Mouse (Mus musculus) hindbrain, embryonic 16.5 days (tissue): ENCODE results near the gene Ctrc. TPM values are rescaled to one million over a fixed set of nuclear protein-coding genes. Genes with fewer than 3 reads are reported as not detected.

Experiments used
- ATAC-seq: fragments of 200-750 bp; cut with Nextera tagmentation; 2 replicates; pipeline ENCODE4 v1.8.0; 2017; ENCODE audit warnings: moderate TSS enrichment, moderate library complexity
- H3K27ac ChIP-seq: fragments of 300-500 bp; sonication (generic); 2 replicates; pipeline ENCODE4 v1.5.1; 2014; ENCODE audit warnings: low read depth, mild to moderate bottlenecking, control low read depth, low read length, moderate library complexity
- H3K27me3 ChIP-seq: fragments of 300-500 bp; sonication (generic); replicated peaks from 2 replicates; pipeline ENCODE4 v1.6.1; 2014; ENCODE audit warnings: low read length; ENCODE audit not compliant: control insufficient read depth, insufficient read depth
- H3K36me3 ChIP-seq: fragments of 300-500 bp; sonication (generic); 2 replicates; pipeline ENCODE4 v1.6.1; 2014; ENCODE audit warnings: mild to moderate bottlenecking, low read length, moderate library complexity, mixed read lengths; ENCODE audit not compliant: control insufficient read depth, insufficient read depth
- H3K4me1 ChIP-seq: fragments of 300-500 bp; sonication (generic); 2 replicates; pipeline ENCODE4 v1.6.1; 2014; ENCODE audit warnings: low read depth, low read length; ENCODE audit not compliant: control insufficient read depth, insufficient read depth
- H3K4me2 ChIP-seq: fragments of 300-500 bp; sonication (generic); 2 replicates; pipeline ENCODE4 v1.6.1; 2014; ENCODE audit warnings: mild to moderate bottlenecking, low read length, control low read depth, moderate library complexity
- H3K4me3 ChIP-seq: fragments of 300-500 bp; sonication (generic); 2 replicates; pipeline ENCODE4 v1.5.1; 2014; ENCODE audit warnings: mild to moderate bottlenecking, low read length, control low read depth, moderate library complexity
- H3K9ac ChIP-seq: fragments of 300-500 bp; sonication (generic); 2 replicates; pipeline ENCODE4 v1.6.1; 2014; ENCODE audit warnings: low read depth, mild to moderate bottlenecking, control low read depth, low read length, moderate library complexity
- H3K9me3 ChIP-seq: fragments of 300-500 bp; sonication (generic); 2 replicates; pipeline ENCODE4 v1.6.1; 2014; ENCODE audit warnings: mild to moderate bottlenecking, low read length, moderate library complexity; ENCODE audit not compliant: control insufficient read depth
- WGBS: fragments of 180-500 bp; shearing (Covaris S2); extraction: QIAGEN DNeasy Blood & Tissue Kit; methylation state at CpG from one replicate; pipeline ENCODE4 v1.1.7; 2014; 5-methylcytosine and 5-hydroxymethylcytosine counted together
- polyA plus RNA-seq: library from polyadenylated mRNA; unstranded; fragments of >200 nt; fragmentation: Nextera tagmentation; extraction: Ambion mirVana; gene quantifications from 2 replicates; pipeline ENCODE4 v1.2.1, GENCODE M21; 2015

Ctrc gene
- polyA plus RNA-seq, 1 experiment from 2014 or later, result not detected

DNA sequence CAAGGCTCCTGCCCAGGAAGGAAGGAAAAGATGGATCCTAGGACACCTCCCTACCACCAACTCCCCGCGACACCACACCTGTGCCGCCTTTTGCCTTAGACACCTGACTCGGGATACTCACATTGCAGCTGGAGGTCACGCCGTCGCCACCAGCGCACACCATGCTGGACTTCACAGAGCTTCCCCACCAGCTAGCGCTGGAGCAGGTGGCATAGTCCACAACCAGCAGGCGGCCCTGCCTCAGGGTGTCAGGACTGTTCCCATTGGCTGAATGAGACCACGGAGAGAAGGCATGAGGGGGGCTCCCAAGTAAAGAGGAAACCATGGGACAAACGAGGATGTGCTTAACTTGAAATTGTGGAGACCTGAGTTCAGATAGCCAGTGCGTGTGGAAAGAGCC is 27.3 kb downstream of the Ctrc start:
- Histone ChIP-seq H3K9ac (no peak overlapping the region), H3K36me3 (peaks cover 3% of the 10 kb centered on the region; the same call in 1 of the 2 replicates), H3K4me3 (no peak overlapping the region), H3K9me3 (no peaks in the 10 kb centered on the region), H3K27ac (no peak overlapping the region), H3K4me1 (no peaks in the 10 kb centered on the region), H3K27me3 (no peaks in the 10 kb centered on the region), H3K4me2 (no peak overlapping the region)
- ATAC-seq, result no peak
- 91% methylated on average over 13 of the region's 13 CpGs for WGBS

DNA sequence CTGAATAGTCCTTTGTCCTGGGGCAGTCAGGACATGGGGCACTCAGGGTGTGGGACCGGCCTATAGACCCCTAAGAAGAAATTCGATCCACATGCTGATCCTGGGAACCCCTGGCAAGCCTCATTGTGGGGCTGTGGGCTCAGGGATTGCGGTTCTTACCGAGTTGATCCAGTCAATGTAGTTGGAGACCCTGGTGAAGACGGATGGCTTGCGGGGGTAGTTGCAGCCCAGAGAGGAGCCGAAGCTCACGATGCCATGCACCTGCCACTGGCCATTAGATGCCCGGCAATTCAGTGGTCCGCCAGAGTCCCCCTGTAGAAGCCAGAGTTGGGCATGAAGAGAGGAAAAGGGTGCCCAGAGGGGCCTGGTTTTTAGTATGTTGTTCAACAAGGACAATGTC is 28.5 kb downstream of the Ctrc start:
- H3K36me3 ChIP-seq, result peaks cover 12% of the 10 kb centered on the region
- H3K27ac ChIP-seq, result no peak overlapping the region
- H3K4me1 ChIP-seq, result no peaks in the 10 kb centered on the region
- no peak overlapping the region for H3K4me3 ChIP-seq
- no peaks in the 10 kb centered on the region for H3K27me3 ChIP-seq
- H3K4me2 ChIP-seq, result no peak overlapping the region
- H3K9ac ChIP-seq, result no peak overlapping the region
- no peak for ATAC-seq
- WGBS, result 62% methylated on average over 10 of the region's 10 CpGs
- no peaks in the 10 kb centered on the region for H3K9me3 ChIP-seq

DNA sequence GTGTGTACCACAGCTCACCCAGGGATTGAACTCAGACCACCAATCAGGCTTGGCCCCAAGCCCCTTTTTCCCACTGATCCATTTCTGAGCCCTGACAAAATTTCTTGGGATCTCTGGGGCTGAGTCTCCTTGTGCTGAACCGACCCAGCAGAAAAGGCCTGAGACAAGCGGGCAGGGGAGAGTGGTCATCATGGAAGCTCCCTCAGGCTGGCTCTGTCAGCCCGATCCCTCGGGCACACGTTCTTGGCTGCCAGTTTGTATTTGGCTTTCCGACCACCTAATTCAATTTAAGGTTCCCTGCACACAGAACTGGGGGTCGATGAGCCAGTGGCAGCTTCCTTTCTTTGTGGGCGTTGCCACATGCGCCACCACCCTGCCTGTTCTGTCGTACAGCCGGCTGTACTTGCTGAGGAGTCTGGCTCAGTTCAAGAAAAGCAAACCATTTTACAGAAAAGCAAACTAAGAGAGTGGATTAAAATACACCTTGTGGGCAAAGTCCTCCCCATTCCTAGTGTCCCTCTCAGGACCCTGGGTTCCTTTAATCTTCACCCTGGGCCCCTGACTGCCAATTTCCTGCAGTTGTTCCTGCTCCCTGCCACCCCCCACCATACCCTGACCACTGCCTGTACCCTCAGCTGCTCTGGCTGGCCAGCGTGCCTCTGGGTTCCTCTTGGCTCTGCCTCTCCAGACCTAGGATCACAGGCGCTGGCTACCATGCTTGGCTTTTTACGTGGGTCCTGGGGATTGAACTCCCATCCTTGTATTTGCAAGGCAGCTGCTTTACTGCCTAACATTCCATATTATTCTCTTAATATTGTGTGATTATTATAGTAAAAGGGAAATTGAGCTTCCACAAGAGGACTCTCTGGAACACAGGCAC is 29.1 kb downstream of the Ctrc start:
- Histone ChIP-seq H3K4me3 (no peak overlapping the region), H3K4me1 (no peaks in the 10 kb centered on the region), H3K4me2 (no peak overlapping the region), H3K9me3 (no peaks in the 10 kb centered on the region), H3K27ac (no peak overlapping the region), H3K9ac (no peak overlapping the region), H3K27me3 (no peaks in the 10 kb centered on the region), H3K36me3 (peaks cover 17% of the 10 kb centered on the region)
- 55% methylated on average over 14 of the region's 14 CpGs for WGBS
- ATAC-seq, result no peak

DNA sequence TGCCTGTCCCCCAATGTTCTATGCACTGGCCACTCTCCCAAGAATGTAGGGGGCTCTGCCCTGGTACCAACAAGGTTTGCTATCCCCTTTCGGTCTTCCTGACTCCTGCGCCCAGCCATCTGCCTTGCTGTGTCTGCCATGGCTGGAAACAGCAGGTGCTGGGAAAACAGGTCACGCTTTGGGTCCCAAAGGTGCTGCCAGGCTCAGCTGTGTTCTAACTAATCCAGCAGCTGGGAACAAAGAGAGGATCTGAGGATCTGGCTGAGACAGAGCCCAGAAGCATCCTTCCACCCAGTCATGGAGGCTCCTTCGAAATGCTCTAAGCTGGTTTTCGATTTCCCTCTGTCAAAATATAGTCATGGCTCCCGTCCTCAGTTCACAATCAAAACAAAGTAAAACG is 29.9 kb downstream of the Ctrc start:
- WGBS, result 81% methylated on average over 7 of the region's 7 CpGs
- peaks cover 24% of the 10 kb centered on the region for H3K36me3 ChIP-seq
- no peak overlapping the region for H3K4me2 ChIP-seq
- no peak overlapping the region for H3K9ac ChIP-seq
- H3K9me3 ChIP-seq, result no peaks in the 10 kb centered on the region
- H3K27ac ChIP-seq, result no peak overlapping the region
- ATAC-seq, result 0 out of 2 replicates have a peak, but pooled peaks have one; percentile 52
- H3K4me1 ChIP-seq, result no peaks in the 10 kb centered on the region
- H3K27me3 ChIP-seq, result no peaks in the 10 kb centered on the region
- no peak overlapping the region for H3K4me3 ChIP-seq

DNA sequence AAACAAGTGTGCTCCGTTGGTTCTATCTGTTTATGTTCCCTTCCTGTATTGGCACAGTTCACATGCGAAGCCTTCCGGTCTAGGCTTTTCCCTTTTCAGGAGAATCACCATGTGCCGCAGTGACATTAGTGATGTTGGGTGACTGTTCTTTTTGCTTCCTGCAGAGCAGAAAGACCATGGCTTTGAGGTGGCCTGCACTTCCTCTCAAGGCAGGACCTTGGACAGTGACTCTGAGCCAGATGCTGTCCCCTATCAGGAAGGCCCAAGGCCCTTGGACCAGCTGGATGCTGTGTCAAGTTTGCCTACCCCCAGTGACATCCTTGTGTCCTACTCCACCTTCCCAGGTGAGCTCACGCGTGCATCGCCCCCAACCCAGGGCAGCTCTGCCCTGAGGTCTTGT is 34.8 kb downstream of the Ctrc start:
- H3K9me3 ChIP-seq, result no peaks in the 10 kb centered on the region
- H3K9ac ChIP-seq, result no peak overlapping the region
- H3K27me3 ChIP-seq, result no peaks in the 10 kb centered on the region
- no peak for ATAC-seq
- 96% methylated on average over 7 of the region's 7 CpGs for WGBS
- no peak overlapping the region for H3K4me3 ChIP-seq
- H3K4me1 ChIP-seq, result no peaks in the 10 kb centered on the region
- H3K36me3 ChIP-seq, result peaks cover 46% of the 10 kb centered on the region
- H3K27ac ChIP-seq, result no peak overlapping the region
- H3K4me2 ChIP-seq, result no peak overlapping the region

DNA sequence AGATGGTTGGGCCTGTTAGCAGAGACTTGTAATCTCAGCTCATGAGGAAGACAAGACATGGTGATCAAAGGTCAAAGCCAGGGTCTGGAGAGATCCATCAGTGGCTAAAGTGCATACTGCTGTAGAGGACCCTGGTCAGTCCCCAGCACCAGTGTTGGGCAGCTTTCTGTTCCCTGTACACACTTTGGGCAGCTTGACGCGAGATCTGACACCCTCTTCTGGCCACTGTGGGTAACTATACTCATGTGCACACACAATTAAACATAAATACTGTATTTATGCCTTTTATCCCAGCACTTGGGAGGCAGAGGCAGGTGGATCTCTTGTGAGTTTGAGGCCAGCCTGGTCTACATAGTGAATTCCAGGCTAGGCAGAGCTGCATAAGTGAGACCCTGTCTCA is 35.2 kb downstream of the Ctrc start:
- H3K36me3 ChIP-seq, result peaks cover 50% of the 10 kb centered on the region
- H3K4me1 ChIP-seq, result no peaks in the 10 kb centered on the region
- H3K27me3 ChIP-seq, result no peaks in the 10 kb centered on the region
- H3K9ac ChIP-seq, result no peak overlapping the region
- no peak for ATAC-seq
- H3K4me2 ChIP-seq, result no peak overlapping the region
- H3K27ac ChIP-seq, result no peak overlapping the region
- WGBS, result 100% methylated on average over 2 of the region's 2 CpGs
- H3K4me3 ChIP-seq, result no peak overlapping the region
- H3K9me3 ChIP-seq, result no peaks in the 10 kb centered on the region

DNA sequence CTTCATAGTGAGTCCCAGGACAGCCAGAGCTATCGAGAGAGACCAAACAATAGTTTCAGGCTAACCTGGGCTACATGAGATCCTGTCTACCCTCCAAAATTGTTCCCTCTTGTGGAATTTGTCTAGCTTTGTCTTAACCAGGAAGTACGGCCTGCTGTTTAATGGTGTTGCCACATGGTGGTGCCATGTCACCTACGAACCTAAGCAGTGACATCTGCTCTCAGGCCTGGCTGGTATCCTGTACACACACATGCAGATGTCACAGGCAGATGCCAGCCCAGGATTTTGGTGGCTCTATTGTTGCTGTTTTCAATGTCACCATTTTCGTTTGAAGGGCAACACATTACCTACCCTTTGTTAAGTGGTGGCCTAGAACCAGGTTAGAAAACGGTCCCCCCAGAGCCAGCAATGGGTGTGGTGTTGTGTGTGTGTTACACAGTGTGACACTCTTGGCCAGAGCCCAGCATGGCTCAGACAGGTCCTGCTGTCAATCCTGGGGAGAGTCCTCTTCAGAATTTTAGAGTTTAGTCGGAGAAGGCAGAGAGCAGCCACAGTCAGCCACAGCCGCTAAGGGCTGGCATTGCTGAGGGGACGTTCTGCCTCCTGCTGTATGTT is 36.2 kb downstream of the Ctrc start:
- Histone ChIP-seq H3K4me1 (no peaks in the 10 kb centered on the region), H3K4me3 (no peak overlapping the region), H3K9ac (no peak overlapping the region), H3K9me3 (no peaks in the 10 kb centered on the region), H3K4me2 (no peak overlapping the region), H3K36me3 (peaks cover 58% of the 10 kb centered on the region), H3K27ac (no peak overlapping the region), H3K27me3 (no peaks in the 10 kb centered on the region)
- ATAC-seq, result peak; percentile 72
- 77% methylated on average over 8 of the region's 8 CpGs for WGBS

DNA sequence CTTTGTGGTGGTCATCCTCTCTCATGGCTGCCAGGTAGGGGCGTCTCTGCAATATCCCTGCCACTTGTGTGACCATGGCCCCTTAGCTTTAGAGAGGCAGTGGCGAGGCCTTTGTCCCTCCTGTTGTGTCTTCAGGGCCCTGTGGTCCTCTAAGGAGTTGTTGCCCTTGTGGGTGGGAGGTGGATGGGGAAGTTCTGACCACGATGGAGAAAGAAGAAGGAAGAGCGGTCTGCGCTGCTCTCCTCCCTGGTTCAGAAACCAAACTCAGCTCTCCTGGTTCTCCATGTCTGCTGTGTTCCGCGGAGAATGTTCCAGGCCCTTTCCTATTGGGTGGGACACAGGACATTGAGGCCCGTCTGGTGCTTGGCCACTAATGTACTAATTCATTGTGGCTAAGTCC is 40.3 kb downstream of the Ctrc start:
- Histone ChIP-seq H3K9me3 (no peaks in the 10 kb centered on the region), H3K27me3 (no peaks in the 10 kb centered on the region), H3K4me2 (no peak overlapping the region), H3K4me3 (no peak overlapping the region), H3K4me1 (no peaks in the 10 kb centered on the region), H3K27ac (no peak overlapping the region), H3K36me3 (peaks cover 43% of the 10 kb centered on the region), H3K9ac (no peak overlapping the region)
- WGBS, result 94% methylated on average over 8 of the region's 8 CpGs
- ATAC-seq, result no peak

DNA sequence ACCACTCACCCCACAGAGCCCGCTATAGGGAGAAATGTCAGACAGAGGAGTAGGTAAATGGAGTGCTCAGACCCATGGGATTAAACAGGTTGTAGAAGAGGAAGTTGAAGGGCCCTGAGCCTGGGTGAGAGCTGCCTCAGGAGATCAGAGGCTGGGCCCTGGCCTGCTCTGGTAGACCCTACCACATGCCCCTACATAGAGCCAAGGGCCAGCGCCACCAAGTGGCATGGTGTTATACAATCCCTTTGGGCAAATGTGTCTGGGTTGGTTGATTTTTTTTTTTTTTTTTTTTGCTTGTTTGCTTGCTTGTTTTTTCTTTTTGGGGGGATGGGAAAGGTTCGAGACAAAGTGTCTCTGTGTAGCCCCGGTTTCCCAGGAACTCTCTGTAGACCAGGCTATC is 42.1 kb downstream of the Ctrc start:
- H3K27ac ChIP-seq, result no peak overlapping the region
- no peaks in the 10 kb centered on the region for H3K4me1 ChIP-seq
- no peaks in the 10 kb centered on the region for H3K9me3 ChIP-seq
- ATAC-seq, result no peak
- peaks cover 37% of the 10 kb centered on the region for H3K36me3 ChIP-seq
- no peak overlapping the region for H3K9ac ChIP-seq
- no peaks in the 10 kb centered on the region for H3K27me3 ChIP-seq
- WGBS, result 97% methylated on average over 4 of the region's 4 CpGs
- H3K4me3 ChIP-seq, result no peak overlapping the region
- no peak overlapping the region for H3K4me2 ChIP-seq
